Mouse (Mus musculus) T-helper 1 cell (primary cell): ENCODE results near the gene Scml4.

Experiments
- in situ Hi-C: fragments of 300-600 bp; cut with MboI, MseI; formaldehyde crosslinking; loops from one replicate; pipeline ENCODE4 v1.15.1; 2025; ENCODE audit warnings: high pct_unique_total_duplicates

The Scml4 gene

GRCm38 (mm10) chr10:42861446-42861845, 1.3 kb downstream of the Scml4 start:
- in situ Hi-C loops, result loop anchor here (5.0 kb wide), 1 partner anchor 36 kb away; no protein-coding TSS in a partner anchor

GRCm38 (mm10) chr10:42862102-42862740, 2.1 kb downstream of the Scml4 start:
- in situ Hi-C loops, result loop anchor here (5.0 kb wide), 1 partner anchor 35 kb away; no protein-coding TSS in a partner anchor

GRCm38 (mm10) chr10:42862806-42863205, 2.6 kb downstream of the Scml4 start:
- in situ Hi-C loops, result loop anchor here (5.0 kb wide), 1 partner anchor 34 kb away; no protein-coding TSS in a partner anchor

GRCm38 (mm10) chr10:42863621-42864391, 3.6 kb downstream of the Scml4 start:
- in situ Hi-C loops, result loop anchor here (5.0 kb wide), 1 partner anchor 33 kb away; no protein-coding TSS in a partner anchor

- in situ Hi-C loops, result loop anchor here (5.0 kb wide), 1 partner anchor 33 kb away; no protein-coding TSS in a partner anchor
These were observed 4.5 kb downstream of the Scml4 start for GRCm38 (mm10) chr10:42864696-42865095.

DNA sequence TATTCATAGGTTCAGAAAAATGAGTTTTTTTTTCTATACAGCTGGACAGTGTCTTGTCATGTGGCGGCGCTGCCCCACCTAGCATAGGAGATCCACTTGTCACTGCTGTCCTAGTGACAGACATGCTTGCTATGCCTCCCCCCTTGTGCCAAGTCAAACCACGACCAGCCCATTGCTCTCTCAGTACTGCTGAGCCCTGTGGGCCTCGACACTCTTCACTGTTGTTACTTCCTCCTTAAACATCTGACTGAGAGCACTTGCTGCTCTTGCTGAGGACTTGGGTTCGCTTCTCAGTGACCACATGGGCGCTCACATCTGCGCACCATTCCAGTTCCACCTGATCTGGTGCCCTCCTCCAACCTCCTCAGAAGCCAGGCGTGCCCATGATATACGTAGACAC, 8.2 kb downstream of the Scml4 start:
- in situ Hi-C loops, result no loop called here

DNA sequence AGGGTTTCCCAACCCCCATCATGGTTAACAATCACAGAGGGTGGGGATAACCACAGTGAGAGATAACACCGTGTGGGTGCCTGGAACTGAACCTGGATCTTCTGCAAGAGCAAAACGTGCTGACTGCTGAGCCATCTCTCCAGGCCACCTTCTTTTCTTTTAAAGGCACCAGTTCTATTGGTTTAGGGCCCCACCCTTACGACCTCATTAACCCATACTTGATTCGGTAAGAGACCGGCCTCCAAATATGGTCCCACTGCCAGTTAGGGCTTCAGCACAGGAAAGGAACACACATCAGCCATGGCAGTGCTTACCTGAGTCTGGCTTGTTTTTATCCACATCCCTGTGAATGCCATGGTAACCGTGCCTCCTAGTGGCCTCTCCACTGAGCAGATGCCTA, 9.3 kb downstream of the Scml4 start:
- in situ Hi-C loops, result no loop called here

DNA sequence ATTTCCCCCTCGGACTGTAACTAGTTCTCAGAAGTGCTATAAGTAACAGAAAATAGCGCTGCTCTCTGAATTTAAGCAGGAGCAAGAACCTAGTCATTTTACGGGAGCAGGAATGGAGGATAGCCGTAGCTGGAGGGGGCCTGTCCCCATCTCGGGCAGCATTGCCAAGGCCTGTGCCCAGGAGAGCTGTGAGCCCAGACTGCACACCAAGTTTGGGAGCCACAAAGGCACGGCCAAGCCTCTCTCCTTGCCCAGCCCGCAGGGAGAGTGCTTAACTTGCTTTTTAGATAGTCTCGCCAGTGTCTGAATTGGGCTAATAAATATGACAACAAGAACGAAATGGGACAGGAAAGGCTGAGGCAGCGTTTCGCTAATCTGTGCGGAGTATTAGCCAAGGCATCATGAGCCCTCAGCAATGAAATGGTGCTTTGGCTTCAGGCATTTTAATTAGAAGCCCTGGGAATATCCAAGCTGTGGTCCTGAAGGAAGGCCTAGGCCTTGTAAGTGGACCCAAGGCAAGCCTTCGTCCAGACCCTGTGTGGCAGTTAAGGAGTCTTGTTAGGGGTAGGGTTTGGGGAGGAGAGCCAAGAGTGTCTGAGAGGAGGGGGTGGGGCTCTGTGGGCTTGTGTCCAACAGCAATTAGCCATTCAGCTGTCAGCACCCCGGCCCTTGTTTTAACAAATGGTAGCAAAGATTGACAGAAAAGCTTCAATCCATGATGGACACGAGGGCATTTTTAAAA, 12.3 kb downstream of the Scml4 start:
- in situ Hi-C loops, result no loop called here

DNA sequence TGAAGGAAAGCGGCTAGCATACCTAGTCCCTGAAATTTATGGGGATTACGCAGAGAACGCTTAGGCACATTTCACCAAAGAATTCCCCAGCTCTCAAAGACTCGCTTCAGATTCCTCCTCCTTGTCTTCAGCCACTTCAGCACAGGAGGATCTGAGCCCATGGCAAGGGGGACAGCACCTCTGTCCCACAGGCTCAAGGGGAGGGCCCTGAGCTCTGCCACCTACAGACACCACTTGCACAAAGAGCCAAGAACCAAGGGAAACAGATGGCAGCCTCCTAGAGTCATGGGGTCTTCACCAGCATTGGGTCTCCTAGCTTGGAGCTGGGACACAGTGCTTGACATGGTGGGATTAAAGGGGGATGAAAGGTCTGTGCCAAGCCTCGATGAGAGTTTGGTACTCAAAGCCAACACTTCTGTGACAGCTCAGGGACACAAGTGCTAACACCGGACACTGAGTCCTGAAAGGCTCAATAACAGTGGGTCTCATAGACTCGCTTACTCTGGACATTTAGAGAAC, 13.0 kb downstream of the Scml4 start:
- in situ Hi-C loops, result no loop called here

GRCm38 (mm10) chr10:42876172-42876571, 16.0 kb downstream of the Scml4 start:
- in situ Hi-C loops, result no loop called here

DNA sequence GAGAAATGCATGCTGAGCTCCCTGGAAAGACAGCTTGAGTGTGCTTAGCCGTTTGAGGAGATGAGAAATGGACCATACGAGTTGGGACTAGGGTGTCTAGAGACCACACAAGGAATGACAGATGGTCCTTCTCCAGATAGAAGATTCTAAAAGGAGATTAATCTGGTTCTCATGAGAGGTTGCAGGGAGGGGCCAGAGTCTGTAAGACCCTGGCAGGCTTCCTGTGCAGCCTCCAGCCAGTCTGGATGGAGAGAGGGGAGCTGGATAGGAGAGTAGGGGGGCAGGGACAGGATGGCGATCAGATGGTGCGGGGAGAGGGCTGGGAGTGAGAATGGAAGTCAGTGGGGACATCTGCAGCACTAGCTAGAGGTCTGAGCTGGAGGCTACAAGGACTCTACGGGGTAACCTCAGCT, 19.1 kb downstream of the Scml4 start:
- in situ Hi-C loops, result no loop called here

GRCm38 (mm10) chr10:42879682-42880081, 19.5 kb downstream of the Scml4 start:
- in situ Hi-C loops, result no loop called here

- in situ Hi-C loops, result no loop called here
These were observed 26.9 kb downstream of the Scml4 start for GRCm38 (mm10) chr10:42887040-42887439.

- in situ Hi-C loops, result no loop called here
These were observed 28.1 kb downstream of the Scml4 start for GRCm38 (mm10) chr10:42888241-42888640.

DNA sequence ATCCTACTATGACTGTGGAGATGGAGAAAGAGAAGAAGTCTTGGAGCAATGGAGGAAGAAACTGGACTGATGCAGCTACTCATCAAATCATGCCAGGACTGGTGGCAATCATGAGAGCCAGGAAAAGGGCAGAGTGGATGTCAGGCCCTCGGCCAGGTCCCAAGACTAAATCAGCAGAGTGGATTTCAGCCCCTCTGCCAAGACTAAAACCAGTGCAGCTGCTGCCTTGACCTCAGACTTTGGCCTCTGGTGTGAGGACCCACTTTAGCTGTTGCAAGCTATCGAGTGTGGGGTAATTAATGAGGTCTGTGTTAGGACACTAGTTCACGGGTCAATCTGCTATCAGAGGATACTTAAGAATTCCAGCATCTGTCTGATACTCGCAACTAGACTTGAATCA, 30.2 kb downstream of the Scml4 start:
- in situ Hi-C loops, result loop anchor here (10.0 kb wide), 1 partner anchor 616 kb away; the partner anchor contains the start of gene Foxo3

DNA sequence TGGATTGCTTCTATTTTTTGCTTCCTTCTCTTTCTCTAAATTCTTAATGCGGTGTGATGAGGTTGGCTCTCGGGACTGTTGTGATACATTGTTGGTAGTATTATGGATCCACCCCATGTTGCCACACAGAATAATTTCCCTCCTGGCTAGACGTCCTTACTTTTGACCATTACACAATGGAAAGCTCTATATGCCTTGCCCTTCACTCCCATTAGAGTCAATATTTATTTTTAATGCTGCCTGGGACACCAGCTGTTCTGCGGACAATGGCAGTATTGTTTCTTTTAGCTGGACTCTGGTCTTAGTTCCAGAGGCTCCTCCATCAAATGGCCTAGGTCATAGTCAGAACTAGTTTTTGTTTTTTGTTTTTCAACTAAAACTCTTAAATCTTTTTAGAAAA, 32.1 kb downstream of the Scml4 start:
- in situ Hi-C loops, result loop anchor here (10.0 kb wide), 1 partner anchor 617 kb away; the partner anchor contains the start of gene Foxo3

GRCm38 (mm10) chr10:42892987-42893386, 32.8 kb downstream of the Scml4 start:
- in situ Hi-C loops, result loop anchor here (10.0 kb wide), 1 partner anchor 618 kb away; the partner anchor contains the start of gene Foxo3

DNA sequence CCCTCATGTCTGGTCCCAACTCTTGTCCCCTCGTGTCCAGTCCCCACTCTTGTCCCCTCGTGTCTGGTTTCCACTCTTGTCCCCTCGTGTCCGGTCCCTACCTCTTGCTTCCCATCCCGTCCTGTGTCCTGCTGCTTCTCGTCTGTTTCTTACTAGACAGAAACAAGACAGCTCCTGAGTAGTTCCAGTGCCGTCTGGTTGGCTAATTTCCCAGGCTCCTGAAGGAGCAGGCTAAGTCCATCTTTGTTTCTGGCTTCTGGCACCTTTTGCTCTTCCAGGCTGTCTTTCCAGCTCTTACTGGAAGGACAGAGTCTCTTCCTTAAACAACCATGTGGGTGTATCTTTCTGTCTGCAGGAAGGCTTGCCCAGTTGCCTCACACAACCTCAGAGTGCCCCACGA, 33.7 kb downstream of the Scml4 start:
- in situ Hi-C loops, result loop anchor here (10.0 kb wide), 1 partner anchor 619 kb away; the partner anchor contains the start of gene Foxo3

DNA sequence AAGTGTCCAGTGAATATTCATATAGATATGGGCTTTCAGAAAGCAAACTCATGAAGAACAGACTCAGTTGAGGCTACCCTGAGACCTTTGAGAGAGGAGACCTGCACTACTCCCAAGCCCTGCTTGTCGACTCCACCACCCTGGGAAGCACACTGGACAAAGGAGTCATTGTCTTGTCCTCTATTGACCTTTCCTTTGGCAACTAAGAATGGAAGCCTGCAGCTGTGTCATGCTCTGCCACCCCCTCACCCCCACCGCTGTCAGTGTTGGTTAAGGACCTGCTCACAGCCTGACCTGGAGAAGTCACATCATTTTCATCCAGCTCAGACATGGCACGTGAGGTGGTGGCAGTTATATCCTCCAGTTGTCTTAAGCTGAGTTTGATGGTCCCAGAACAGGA, 34.1 kb downstream of the Scml4 start:
- in situ Hi-C loops, result loop anchor here (10.0 kb wide), 1 partner anchor 619 kb away; the partner anchor contains the start of gene Foxo3

- in situ Hi-C loops, result loop anchor here (5.0 to 10.0 kb wide), 2 partner anchors 32 to 620 kb away; partner anchors contain the start of genes Foxo3 and Scml4
These were observed 34.5 kb downstream of the Scml4 start for GRCm38 (mm10) chr10:42894696-42895095.

GRCm38 (mm10) chr10:42896621-42897020, 36.5 kb downstream of the Scml4 start:
- in situ Hi-C loops, result loop anchor here (5.0 to 10.0 kb wide), 2 partner anchors 34 to 622 kb away; partner anchors contain the start of genes Foxo3 and Scml4
